Mouse (Mus musculus) ovary, postnatal 14 days (tissue): Measurements from ENCODE around the gene Ager.

ENCODE experiments used
- DNase-seq: peaks from one replicate; pipeline ENCODE4 v3.0.0; 2022; ENCODE audit warnings: low spot score

The Ager gene

DNA sequence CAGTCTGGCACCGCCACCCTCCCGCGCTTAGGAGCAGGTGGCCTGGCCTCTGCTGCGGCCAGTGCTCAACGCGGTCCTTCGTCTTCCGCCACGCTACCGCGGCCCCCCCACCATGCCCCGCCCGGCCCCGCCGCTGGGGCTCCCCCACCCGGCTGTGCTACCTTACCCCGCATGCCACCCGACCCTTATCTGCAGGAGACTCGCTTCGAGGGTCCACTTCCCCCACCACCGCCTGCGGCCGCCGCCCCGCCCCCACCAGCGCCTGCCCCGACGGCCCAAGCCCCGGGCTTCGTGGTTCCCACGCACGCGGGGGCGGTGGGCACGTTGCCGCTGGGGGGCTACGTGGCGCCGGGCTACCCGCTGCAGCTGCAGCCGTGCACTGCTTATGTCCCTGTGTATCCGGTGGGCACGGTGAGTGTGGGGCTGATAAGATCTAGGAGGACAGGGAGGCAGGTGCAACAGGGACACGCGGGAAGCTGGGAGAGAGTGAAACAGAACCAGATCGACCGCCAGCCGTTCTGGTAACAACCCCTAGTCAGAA lies 33.2 kb downstream of the Ager start:
- DNase-seq = no peak

DNA sequence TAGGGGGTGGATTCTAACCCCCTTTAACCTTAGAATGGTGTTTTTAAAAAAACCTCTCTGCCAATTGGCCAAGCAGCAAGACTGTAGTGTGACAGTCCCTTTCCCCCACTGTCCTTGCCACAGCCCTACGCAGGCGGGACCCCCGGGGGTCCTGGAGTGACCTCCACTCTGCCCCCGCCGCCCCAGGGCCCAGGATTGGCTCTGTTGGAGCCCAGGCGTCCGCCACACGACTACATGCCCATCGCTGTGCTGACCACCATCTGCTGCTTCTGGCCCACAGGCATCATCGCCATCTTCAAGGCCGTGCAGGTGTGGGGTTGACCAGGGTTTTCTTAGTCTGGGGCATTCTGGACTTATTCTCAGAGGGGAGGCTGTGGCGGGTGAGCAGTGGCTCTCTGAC lies 34.0 kb downstream of the Ager start:
- no peak for DNase-seq

DNA sequence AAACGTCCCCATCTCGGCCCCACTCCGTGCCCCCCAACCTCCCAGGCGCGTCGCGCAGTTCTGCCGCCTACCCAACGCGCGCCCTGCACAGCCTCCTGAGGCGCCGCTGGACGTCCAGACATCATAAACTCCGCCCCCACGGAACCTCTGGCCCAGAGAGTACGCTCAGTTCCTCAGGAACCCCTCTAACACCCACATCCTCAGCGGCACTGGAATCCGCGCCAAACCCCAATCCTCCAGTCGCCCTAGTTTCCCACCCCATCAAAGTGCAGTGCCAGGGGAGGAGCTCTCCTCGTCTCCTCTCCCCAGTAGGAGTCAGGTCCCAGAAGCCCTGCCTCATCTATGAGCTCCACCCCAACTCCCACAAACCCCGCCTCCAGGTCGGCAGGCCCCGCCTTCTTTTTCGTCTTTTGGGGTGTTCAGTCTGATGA lies 34.6 kb downstream of the Ager start:
- peak; percentile 69 for DNase-seq

DNA sequence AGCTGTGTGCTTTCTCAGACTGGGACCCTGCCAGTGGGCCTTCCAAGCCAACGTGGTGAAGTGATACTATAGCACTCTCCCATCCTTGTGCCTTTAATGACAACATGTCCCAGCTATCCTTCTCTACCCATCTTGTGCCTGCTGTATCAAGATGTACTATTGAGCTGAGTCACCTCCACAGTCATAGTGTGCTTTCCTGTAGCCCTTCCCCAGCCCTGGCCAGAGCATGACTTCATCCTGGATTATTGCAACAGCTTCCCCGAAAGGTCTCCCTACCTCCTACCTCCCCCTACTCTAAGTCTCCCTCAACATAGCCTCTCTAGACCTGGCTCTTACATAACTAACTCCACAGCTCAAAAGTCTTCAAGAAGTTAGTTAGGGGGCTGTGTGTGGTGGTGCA lies 38.0 kb downstream of the Ager start:
- no peak for DNase-seq

DNA sequence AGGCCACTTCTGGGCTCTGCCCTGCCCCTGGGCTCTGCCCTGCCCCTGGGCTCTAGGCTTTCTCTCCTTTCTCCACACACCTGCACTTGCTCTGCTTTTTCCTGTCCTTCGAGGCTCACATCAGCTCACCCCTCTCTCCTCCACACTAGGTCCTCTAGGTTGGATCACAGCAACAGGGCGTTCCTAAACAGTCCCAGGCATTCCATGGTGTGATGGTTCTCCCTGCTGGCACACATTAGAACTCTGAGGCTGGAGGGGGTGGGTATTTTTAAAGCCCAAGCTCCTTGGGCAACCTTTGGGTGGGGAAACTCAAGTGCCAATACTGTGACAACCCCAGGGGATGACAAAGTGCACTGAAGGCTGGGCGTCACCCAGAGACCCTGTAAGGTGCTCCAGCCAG lies 39.8 kb downstream of the Ager start:
- no peak for DNase-seq

DNA sequence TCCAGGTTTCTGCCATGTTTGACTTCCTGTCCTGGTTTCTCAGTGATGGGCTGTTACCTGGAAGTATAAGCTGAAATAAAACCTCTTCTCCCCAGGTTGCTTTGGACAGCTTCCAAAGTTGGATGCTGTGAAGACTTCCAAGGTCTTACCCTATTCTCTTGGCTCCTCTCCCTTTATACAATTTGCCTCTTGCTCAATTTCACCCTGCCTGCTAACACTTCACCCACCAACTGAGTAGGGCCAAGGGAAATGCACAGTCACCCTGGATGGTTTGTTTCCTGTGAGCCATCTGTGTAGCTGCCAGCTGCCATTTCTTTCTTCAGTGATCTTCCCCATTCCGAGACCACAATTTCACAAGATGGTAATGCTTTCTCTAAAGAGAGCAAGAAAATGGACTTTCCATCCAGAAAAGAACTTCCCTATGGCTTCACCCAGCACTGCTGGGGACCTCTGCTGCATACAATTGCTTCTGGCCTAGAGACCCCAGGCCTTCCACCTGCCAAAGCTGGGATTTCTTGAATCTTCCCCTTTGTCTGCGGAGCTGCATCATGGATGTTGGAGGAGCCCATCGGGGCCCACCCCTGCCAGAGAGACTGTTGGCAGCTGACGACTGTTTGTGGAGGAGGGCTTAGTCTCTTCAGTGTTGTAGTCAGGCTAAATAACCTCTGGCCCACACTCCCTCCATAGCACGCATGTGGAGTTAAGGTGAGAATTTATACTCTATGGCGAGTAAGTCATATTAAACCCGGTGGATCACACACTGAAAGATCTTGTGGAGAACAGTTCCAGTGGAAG lies 42.0 kb downstream of the Ager start:
- DNase-seq = no peak

DNA sequence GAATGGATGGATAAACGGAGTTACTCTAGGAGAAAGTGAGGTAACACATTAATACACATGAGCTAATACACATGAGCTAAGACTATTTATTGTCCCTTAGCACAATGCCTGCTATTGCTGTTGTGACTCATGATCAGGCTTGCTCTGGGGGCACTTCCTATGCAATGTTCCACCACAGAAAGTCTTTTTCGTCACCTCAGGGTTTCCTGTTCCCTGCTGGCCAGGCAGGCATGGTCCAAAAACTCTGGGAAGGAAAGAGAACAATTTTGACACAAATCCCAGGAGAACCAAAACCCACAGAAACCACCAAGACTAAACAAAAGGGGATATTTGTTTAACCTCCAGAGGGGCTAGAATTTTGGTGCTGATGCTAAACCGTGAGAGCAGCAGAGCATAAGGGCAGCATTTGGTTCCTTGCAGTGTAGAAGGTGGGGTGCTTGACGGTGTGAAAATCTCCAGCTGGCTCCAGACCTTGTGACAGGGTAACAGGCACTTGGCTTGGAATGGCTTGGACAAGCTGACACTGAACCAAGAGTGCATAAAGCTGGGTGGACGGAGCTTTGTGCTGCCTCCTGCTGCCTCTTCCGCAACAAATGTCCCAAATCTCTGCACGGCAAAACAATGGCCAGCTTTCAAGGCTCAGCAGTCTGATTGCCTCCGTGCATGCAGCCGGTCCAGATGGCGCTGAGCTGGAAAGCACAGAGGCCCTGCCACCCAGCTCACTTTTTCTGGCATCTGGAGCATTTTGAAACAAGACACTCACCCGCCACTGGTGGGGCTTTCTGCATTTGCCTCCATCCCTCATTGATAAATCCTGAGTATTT lies 43.3 kb downstream of the Ager start:
- DNase-seq = no peak

DNA sequence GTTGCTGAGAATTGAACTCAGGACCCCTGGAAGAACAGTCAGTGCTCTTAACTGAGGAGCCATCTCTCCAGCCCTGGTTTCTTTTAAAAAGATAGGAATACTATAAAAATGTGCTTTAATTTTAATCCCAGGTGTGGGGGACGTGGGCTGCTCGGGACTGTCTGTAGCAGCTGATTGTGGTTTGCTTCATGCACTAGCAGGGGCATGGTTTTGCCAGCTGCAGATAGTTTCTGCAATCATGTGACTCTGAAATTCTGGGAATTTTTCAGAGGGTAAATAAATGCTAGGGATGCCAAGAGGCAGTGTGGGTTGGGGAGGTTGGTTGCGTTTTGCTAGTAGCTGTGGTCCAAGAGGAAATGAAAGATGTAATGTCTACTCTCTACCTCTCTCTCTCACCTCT lies 44.3 kb downstream of the Ager start:
- no peak for DNase-seq

DNA sequence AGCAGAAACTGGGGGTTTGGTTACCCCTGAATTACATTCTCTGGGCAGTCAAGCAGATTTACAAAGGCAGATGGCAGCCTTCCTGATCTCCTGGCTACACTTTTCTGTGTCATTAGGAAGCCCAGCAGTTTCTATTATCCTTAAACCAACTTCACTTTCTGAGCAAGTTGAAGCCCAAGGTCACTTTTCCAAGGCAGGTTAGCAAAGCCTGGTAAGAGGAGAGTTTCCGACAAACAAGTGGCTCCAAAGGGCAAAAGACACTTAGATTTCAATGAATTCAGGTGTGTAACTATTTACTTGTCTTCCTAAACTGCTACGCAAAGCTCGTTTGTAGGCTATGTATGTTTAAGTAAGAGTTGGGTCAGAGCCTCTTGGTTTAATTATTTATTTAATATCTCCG lies 45.7 kb downstream of the Ager start:
- DNase-seq = no peak

DNA sequence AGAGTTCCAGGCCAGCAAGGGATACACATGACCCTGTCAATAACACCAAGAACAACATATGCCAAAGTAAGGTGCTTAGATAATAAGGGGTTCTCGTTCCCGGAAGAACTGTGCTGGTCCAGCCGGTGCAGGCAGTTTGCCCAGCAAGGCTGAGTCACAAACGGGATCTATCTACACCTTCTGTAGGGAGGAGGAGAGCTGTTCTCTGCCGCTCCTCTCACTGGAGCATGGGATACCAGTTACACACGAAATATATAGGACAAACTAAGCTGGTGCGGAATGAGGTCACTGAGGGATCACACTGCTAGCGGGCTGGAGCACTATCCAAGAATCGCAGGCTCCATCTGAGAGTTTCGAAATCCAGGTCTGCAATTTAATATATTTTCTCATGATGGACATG lies 46.3 kb downstream of the Ager start:
- no peak for DNase-seq

DNA sequence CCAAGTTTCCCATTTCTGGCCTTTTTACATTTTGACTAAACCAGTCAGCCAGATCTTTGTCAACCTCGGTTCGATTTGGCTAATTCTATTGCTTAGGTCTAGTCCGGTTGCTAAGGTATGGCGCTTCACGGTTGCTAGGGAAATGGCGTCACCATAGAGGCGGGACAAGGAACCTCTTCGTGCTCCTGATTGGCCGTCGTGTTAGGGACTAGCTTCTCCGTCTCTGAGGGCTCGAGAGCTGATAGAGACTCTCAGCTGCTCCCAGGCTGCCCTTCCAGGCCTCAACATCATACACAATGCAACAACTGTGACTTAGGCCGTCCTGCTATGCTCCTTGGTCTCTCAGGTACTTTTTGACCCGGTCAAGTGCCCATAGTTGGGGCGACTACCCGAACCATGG lies 46.9 kb downstream of the Ager start, which contains the start of gene Fkbpl:
Fkbpl (plus strand) TSS at position 157 of the 400 bp plus-strand sequence.
- peak; percentile 97 for DNase-seq

DNA sequence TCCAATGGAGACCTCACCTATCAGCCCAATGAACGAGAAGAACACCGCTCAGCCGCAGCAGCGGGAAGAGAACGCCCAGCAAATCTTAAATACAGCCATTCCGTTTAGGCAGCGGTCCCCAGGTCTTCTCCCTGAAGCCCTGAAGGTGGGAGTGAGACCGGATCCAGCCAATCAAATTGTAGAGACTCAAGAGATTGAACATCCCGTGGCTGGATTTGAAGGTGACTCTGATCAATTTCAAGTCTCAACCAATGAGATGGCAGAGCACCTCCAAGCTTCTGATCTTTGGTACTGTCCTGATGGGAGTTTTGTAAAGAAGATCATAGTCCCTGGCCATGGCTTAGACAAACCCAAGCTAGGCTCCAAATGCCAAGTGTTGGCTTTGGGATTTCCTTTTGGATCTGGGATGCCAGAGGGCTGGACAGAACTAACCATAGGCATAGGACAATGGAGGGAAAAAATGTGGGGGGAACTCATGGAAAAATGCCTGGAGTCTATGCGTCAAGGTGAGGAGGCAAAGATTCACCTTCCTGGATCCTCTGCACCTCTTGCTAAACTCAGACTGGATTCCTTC lies 47.7 kb downstream of the Ager start:
- DNase-seq = no peak

DNA sequence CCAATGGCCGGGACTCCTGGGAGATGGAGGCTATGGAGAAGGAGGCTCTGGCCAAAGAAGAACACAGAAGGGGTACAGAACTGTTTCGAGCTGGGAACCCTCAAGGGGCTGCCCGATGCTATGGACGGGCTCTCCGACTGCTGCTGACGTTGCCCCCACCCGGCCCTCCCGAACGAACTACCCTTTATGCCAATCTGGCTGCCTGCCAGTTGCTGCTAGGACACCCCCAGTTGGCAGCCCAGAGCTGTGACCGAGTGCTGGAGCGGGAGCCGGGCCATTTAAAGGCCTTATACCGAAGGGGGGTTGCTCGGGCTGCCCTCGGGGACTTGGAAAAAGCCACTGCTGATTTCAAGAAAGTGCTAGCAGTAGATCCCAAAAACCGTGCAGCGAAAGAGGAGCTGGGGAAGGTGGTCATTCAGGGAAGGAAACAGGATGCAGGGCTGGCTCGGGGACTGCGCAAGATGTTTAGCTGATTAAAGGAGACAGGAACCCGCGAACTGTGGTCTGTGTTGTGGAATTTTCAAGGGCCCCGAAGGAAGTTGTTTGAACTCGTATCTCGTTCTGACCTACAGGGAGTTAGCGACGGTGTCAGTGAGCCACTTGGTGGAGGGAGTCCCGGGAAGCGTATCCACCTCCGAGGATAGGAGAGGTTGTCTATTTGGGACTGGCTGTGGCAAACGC lies 48.3 kb downstream of the Ager start:
- no peak for DNase-seq

DNA sequence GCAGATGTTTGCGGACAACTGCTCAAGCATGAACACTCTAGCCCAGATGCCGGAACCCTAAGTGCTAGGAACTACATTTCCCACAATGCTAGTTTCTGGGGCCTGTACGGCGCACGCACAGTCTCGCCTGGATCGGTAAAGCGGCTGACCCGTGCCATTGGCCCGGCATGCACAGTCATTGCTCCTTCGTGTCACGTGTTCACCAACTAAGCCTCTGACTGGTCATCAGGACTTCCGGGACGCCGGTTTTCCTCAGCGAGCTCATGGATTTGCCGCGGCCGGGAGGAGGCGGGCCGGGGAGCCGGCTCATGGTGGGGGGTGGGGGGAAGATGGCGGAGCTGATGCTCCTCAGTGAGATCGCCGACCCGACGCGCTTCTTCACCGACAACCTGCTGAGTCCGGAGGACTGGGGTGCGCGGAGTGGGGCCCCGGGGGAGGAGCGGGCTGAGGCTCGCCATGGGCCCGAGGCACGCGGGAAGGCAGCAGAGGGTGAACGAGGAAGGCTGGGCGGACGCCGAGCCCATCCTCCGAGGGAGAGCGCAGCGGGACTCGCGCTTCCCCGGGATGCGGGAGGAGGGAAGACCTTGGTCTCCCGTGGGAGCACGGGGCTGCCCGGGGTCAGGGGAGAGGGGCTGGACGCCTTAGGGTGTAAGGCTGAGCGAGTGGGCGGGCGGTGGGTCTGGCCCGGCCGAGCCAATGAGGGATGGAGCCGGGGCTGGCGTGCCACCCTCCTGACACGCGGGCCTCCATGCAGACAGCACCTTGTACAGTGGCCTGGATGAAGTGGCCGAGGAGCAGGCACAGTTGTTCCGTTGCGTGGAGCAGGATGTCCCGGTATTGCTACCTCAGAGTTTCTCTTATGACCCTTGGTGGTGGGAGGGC lies 49.5 kb downstream of the Ager start, which contains the start of gene Atf6b:
Atf6b (plus strand) TSS at position 241 of the 882 bp plus-strand sequence.
- peak; percentile 80 for DNase-seq

DNA sequence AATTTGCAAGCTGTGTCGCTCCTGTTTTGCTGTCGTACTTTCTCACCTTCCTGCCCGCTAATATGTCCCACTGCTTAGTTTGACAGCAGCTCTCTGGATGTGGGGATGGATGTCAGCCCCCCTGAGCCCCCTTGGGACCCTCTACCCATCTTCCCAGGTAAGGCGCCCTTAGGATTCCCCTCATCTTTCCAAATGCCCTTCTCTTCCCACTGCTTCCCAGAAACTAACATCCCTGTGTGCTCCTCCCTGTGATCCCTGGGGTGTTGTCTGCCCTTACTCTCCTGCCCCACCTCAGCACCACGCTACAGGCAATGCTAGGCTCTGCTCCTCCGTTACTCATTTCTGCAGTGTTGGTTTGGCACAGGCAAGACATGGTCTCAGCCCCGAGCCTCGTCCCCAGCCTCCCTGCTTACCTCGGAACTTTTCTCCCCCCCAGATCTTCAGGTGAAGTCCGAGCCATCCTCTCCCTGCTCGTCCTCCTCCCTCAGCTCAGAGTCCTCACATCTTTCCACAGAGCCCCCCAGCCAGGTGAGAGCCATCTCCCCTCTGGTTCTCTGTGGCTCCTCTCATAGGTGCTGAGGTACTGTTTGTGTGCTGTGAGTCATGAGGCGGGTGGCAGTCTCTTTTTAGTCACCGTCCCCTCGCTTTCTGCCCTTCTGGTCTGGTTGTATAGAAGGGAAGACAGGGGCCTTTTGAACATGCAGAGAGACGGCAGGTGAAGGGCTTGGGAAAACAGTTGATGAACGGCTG lies 50.7 kb downstream of the Ager start:
- no peak for DNase-seq

DNA sequence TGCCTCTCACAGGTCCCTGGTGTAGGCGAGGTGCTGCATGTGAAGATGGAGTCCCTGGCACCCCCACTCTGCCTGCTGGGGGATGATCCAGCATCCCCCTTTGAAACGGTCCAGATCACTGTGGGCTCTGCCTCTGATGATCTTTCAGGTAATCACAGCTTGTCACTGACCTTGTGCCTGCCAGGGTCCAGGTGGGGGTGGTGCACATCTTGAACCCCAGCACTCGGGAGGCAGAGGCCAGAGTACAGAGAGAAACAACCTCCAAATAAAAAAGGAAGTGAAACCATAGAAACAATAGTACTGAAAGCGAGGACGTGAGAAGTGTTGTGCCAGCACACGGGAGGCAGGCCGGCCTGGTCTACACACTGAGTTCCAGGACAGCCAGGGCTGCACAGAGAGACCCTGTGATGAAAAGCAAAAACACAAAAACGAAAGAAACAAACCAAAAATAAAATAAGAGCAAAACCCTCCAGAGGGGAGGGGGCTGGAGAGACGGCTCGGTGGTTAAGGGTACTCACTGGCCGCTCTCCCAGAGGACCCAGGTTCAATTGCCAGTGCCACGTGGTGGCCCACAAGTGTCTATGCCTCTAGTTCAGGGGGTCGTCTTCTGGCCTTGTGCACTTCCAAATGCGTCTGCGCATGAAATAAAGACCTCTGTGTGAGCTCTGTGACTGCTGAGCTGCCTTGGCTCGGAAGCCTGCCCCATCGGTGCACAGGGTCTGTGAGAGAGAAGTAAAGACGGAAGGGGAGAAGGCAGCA lies 51.6 kb downstream of the Ager start:
- DNase-seq = no peak
